Mouse (Mus musculus) thymus, adult 2 months (tissue): ENCODE results near the gene Ptpn23. TPM values are rescaled to one million over a fixed set of nuclear protein-coding genes. Genes with fewer than 3 reads are reported as not detected.

Experiments used
- DNase-seq: peaks from one replicate; pipeline ENCODE4 v3.0.0; 2021
- H3K27ac ChIP-seq: fragments of 200-500 bp; 2 replicates; pipeline ENCODE4 v1.5.1; 2012; ENCODE audit warnings: low read length, control low read depth; ENCODE audit not compliant: control insufficient read depth, insufficient read depth
- H3K27me3 ChIP-seq: fragments of 200-500 bp; 2 replicates; pipeline ENCODE4 v1.6.1; 2012; ENCODE audit warnings: mild to moderate bottlenecking, low read length, moderate library complexity, mixed read lengths; ENCODE audit not compliant: control insufficient read depth, insufficient read depth
- H3K36me3 ChIP-seq: fragments of 200-500 bp; 2 replicates; pipeline ENCODE4 v1.6.1; 2012; ENCODE audit warnings: mild to moderate bottlenecking, low read length, moderate library complexity; ENCODE audit not compliant: control insufficient read depth, insufficient read depth
- H3K4me1 ChIP-seq: fragments of 200-500 bp; replicated peaks from 2 replicates; pipeline ENCODE4 v1.6.1; 2012; ENCODE audit warnings: low read length; ENCODE audit not compliant: control insufficient read depth, insufficient read depth
- H3K4me3 ChIP-seq: fragments of 200-500 bp; 2 replicates; pipeline ENCODE4 v1.5.1; 2012; ENCODE audit warnings: mild to moderate bottlenecking, low read length, control low read depth, moderate library complexity; ENCODE audit not compliant: control insufficient read depth, insufficient read depth
- CTCF ChIP-seq: fragments of 200-500 bp; IDR thresholded peaks from 2 replicates; pipeline ENCODE4 v1.5.1; 2012; ENCODE audit warnings: mild to moderate bottlenecking, control low read depth, low read length, moderate library complexity, borderline replicate concordance; ENCODE audit not compliant: control insufficient read depth, poor library complexity, insufficient read depth; ENCODE audit errors: extremely low read depth
- POLR2A ChIP-seq: fragments of 200-500 bp; IDR thresholded peaks from 2 replicates; pipeline ENCODE4 v1.6.1; 2012; ENCODE audit warnings: mild to moderate bottlenecking, low read length, control low read depth, moderate library complexity; ENCODE audit not compliant: control insufficient read depth, poor library complexity, insufficient read depth; ENCODE audit errors: extremely low read depth
- WGBS: fragments of 180-500 bp; shearing (Covaris S2); methylation state at CpG from one replicate; pipeline ENCODE4 v1.1.7; 2018; 5-methylcytosine and 5-hydroxymethylcytosine counted together
- polyA plus RNA-seq: library from polyadenylated mRNA; depleted of rRNA; stranded (reverse); fragments of >200 nt; gene quantifications from 2 replicates; pipeline ENCODE4 v1.2.3, GENCODE M21; 2012; rRNA removed

Ptpn23 gene
- 46.4 and 59.4 TPM in 2 replicates for polyA plus RNA-seq

DNA sequence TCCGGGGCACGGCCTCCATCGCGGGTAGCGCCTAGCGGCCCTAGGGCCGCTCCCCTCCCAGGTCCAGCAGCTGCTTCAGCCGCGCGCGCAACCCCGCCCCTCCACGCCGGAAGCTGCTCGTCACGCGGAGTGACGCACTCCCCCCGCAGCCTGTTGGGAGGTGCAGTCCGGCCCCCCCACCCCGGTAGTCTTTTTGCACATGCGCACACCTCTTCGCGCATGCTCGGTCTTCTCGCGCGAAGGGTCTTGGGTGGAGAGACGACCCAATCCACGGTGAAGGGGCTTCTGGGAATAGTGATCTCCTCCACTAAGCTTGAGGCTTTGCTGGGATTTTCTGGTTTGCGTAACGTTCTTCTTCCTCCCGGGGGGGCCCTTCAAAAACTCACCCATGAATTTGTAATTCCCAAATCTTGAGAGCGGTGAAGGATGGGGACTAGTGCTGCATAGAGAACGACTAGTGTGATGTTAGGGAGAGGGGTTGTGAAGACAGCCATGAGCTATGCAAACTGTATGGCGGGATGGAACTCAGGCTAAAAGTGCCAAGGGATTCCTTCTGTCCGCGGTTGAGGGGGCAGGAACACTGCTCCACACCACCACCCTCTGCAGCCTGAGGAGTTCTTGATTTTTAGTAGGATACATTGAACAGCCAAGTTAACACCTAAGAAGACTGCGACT, at the start of gene Ptpn23:
Ptpn23 (minus strand) TSS at position 115 of the 675 bp plus-strand sequence.
- Histone ChIP-seq H3K27ac (no peak within 1 kb of the TSS), H3K36me3 (no peaks in the 10 kb centered on the region), H3K4me3 (peak within 1 kb of the TSS; percentile 77), H3K4me1 (peaks cover 8% of the 10 kb centered on the region), H3K27me3 (no peaks in the 10 kb centered on the region)
- no peak for TF ChIP-seq CTCF
- 0 out of 2 replicates have a peak, but pooled peaks have one; percentile 16 for TF ChIP-seq POLR2A
- under 1% methylated on average over 39 of the region's 39 CpGs for WGBS
- peak; percentile 93 for DNase-seq

DNA sequence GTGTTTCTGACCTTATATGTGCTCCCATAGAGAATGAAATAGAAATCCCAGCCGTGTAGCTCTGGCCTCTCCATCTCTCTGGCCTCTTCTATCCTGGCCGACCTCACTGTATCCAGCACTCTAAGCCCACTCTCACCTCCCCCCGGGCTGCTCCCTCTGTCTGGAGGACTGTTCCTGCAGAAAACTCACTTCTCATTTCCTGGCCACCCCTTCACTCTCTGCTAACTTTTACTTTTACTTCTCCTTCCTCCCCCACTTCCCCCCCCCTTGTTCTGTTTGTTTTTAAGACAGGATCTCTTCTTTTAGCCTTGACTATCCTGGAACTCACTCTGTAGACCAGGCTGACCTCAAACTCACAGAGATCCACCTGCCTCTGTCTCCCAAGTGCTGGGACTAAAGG, 44.5 kb upstream of the Ptpn23 start:
- H3K4me3 ChIP-seq = no peak overlapping the region

DNA sequence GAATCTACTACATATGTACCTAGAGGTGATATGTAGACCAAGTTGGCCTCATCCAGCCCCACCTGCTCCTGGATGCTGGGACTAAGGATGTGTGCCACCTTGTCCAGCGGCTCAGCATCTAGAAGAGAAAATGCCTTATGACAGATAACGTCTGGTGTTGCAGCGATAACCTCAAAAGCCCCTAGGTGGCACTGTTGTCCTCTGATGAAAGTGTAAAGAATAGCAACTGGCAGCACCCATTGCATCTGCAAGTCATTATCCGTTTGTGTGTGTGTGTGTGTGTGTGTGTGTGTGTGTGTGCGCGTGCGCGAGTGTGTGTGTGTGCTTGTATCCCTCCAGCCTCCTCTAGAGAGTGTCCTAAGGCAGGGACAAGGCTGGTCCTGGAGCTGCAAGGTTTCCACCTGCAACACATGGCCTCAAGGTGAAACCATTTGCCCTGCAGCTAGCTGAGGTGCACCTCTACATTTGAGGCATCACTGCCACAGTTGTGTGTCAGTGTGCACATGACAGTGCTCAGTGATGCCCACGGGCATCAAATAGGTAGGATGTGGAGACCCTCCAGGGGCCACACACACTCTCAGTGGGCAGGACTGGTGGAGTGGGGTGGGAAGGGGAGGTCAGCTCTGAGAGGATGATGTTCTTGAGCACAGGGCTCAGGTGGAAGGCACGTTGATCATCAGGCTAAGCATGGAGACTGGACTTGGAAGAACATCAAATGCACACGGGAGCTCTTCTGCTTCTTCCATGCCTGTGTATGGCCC, 41.0 kb upstream of the Ptpn23 start:
- Histone ChIP-seq H3K36me3 (no peaks in the 10 kb centered on the region), H3K27ac (no peak overlapping the region), H3K4me1 (peaks cover 13% of the 10 kb centered on the region; the same call in 1 of the 2 replicates), H3K4me3 (no peak overlapping the region), H3K27me3 (no peaks in the 10 kb centered on the region)
- 20% methylated on average over 11 of the region's 11 CpGs for WGBS
- TF ChIP-seq CTCF (no peak), POLR2A (no peak)
- DNase-seq = peak; percentile 73

More for the DNA sequence above, 44.5 kb upstream of the Ptpn23 start:
- no peak for TF ChIP-seq POLR2A
- H3K36me3 ChIP-seq = no peaks in the 10 kb centered on the region
- peaks cover 13% of the 10 kb centered on the region; the same call in 1 of the 2 replicates for H3K4me1 ChIP-seq
- 18% methylated on average over 3 of the region's 3 CpGs for WGBS
- no peak for DNase-seq
- H3K27ac ChIP-seq = no peak overlapping the region
- no peaks in the 10 kb centered on the region for H3K27me3 ChIP-seq

DNA sequence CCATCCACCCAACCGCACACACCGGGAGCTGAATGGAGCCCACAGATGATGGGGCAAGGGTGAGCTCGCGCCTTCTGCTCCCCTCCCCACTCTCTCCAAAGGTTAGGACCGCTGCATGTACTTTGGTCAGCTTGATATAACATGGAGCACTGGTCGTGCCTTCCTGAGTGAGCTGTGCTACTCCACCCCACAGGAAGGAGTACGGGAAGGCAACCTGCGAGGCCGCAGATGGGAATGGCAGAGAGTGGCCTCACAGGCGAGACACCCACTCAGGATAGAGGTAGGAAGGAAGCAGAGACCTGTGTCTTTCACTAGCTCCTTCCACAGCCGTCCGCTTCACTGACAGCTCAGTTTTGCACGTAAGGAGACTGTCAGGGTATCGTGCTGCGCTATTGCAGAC, 40.3 kb upstream of the Ptpn23 start:
- no peaks in the 10 kb centered on the region for H3K36me3 ChIP-seq
- no peak overlapping the region for H3K4me3 ChIP-seq
- TF ChIP-seq CTCF (no peak), POLR2A (no peak)
- H3K4me1 ChIP-seq = peaks cover 13% of the 10 kb centered on the region; the same call in 1 of the 2 replicates
- 90% methylated on average over 15 of the region's 15 CpGs for WGBS
- H3K27me3 ChIP-seq = no peaks in the 10 kb centered on the region
- H3K27ac ChIP-seq = no peak overlapping the region
- no peak for DNase-seq

DNA sequence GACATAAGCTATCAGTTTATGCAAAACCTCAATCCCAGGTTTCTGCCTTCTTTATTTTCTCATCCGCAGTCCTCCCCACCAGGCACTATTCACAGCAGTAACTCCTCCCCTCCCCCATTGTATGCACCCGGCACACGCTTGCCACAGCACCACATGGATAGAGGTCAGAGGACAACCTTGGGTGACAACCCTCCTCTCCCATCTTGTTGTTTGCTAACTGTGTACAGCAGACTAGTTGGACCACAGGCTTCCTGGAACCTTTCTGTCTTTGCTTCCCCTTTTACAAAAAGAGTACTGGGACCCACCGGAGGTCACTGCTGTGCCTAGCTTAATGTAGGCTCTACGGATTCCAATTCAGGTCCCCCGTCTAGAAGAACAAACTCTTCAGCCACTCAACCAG, 32.5 kb upstream of the Ptpn23 start:
- no peak for TF ChIP-seq CTCF
- TF ChIP-seq POLR2A = no peak
- Histone ChIP-seq H3K4me1 (no peaks in the 10 kb centered on the region), H3K27me3 (no peaks in the 10 kb centered on the region; the same call in 1 of the 2 replicates), H3K36me3 (no peaks in the 10 kb centered on the region), H3K4me3 (no peak overlapping the region), H3K27ac (no peak overlapping the region)
- 53% methylated on average over 6 of the region's 6 CpGs for WGBS
- DNase-seq = no peak

DNA sequence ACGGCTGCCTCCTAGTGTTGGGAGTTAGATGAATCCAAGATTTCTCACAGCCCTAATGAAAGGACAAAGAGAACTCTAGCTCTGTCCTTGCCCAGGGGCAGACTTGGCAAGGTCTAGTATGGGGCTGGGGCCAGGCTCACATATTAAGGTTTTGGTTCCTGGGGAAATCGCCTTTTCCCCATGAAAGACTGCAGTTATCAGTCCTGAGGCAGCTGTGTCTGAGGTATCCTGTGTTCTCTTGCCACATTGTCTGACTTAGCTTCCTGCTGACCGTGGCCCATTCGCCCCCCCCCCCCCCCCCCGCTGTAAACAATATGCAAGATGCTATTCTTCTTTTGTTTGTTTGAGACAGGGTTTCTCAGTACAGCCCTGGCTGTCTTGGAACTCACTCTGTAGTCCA, 32.0 kb upstream of the Ptpn23 start:
- WGBS = 40% methylated on average over 5 of the region's 5 CpGs
- no peaks in the 10 kb centered on the region for H3K36me3 ChIP-seq
- H3K27ac ChIP-seq = no peak overlapping the region
- no peak for DNase-seq
- H3K4me3 ChIP-seq = no peak overlapping the region
- TF ChIP-seq POLR2A (no peak), CTCF (no peak)
- no peaks in the 10 kb centered on the region for H3K4me1 ChIP-seq
- no peaks in the 10 kb centered on the region; the same call in 1 of the 2 replicates for H3K27me3 ChIP-seq

DNA sequence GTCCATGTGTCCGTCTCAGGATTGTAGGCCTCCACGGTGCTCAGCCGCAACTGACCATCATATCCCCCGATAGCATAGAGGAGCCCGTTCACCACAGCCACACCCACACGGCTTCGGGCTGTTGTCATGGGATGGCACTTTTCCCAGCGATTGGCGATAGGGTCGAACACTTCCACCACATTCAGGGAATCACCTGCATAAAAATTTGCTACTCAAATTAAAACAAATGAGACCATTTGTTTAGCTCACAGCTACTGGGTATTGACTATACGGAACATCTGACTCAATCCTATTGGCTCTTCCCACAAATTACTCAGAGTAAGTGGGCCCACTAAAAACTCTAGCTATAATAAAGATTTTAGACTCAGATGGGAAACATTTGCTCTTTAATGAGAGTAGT, 28.0 kb upstream of the Ptpn23 start:
- no peak overlapping the region for H3K4me3 ChIP-seq
- no peaks in the 10 kb centered on the region; the same call in 1 of the 2 replicates for H3K27me3 ChIP-seq
- DNase-seq = no peak
- TF ChIP-seq POLR2A (no peak), CTCF (no peak)
- 97% methylated on average over 11 of the region's 11 CpGs for WGBS
- no peaks in the 10 kb centered on the region for H3K36me3 ChIP-seq
- H3K4me1 ChIP-seq = no peaks in the 10 kb centered on the region
- H3K27ac ChIP-seq = no peak overlapping the region
